Mouse (Mus musculus): ENCODE measurements at regions not wholly inside any gene's neighbourhood (a gene's known extent, or its start where the extent isn't known, plus 50 kb on each side); places are given as distances from the start of the nearest gene placed in this dataset.

GRCm38 (mm10) chr10:99511514-99512237 is 247.8 kb downstream of the Csl start:
- Histone ChIP-seq H3K27ac (no peak overlapping the region), H3K4me3 (replicated peaks) (no peak overlapping the region), H3K9ac (no peak overlapping the region), H3K9me3 (replicated peaks) (no peaks in the 10 kb centered on the region), H3K27me3 (no peaks in the 10 kb centered on the region), H3K36me3 (no peaks in the 10 kb centered on the region), H3K4me1 (replicated peaks) (no peaks in the 10 kb centered on the region), H3K4me2 (no peak overlapping the region)
- ATAC-seq (ENCODE audit: low read depth), result no peak
- no peak for DNase-seq
- 70% methylated on average over 17 of the region's 17 CpGs for WGBS (ENCODE audit: insufficient replicate concordance)

DNA sequence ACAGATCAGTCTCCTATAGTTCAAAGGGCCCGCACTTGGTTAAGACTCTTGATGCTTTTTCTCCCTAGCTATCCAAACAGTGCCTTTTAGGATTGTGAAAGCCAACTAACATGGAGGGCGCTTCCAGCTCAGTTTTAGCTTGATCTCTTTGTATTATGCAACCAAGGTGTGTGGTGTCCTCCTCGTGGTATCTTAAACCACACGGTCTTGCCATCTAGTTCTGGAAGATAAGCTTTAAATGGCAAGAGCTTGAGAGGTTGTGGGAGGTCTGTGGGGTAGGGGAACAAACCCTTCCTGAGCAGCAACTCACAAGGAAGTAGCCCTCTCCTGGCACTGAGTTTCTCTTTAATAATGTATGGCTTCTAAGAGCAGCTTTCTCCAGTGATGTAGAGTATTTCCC is 241.5 kb downstream of the Csl start:
- WGBS (ENCODE audit: insufficient replicate concordance), result 34% methylated on average over 4 of the region's 4 CpGs
- ATAC-seq (ENCODE audit: low read depth) (no peak), DNase-seq (no peak)
- Histone ChIP-seq H3K36me3 (no peaks in the 10 kb centered on the region), H3K4me1 (replicated peaks) (no peaks in the 10 kb centered on the region), H3K27ac (no peak overlapping the region), H3K9ac (no peak overlapping the region), H3K4me3 (replicated peaks) (no peak overlapping the region), H3K4me2 (no peak overlapping the region), H3K9me3 (replicated peaks) (no peaks in the 10 kb centered on the region), H3K27me3 (no peaks in the 10 kb centered on the region)

DNA sequence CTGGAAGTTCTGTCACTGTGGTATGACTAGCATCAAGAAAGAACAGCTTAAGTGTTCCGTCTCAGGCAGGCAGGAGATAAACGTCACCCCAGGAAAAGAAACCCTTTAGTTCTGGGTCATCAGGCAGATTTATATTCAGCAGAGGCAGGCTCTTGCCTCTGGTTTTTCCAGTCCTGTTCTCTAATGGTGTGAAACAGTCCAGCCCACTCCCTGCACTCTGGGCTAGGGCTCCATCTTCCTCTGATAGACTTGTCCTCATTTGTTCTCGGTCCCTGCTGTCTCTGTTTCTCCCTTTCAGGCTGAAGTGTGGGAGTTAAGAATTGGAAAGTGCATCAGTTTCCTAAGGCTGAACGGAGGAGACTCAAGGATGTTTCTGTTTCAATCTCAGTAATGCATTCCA is 240.0 kb downstream of the Csl start:
- Histone ChIP-seq H3K9me3 (replicated peaks) (no peaks in the 10 kb centered on the region), H3K4me3 (replicated peaks) (no peak overlapping the region), H3K4me1 (replicated peaks) (no peaks in the 10 kb centered on the region), H3K27me3 (no peaks in the 10 kb centered on the region), H3K9ac (no peak overlapping the region), H3K27ac (no peak overlapping the region), H3K4me2 (no peak overlapping the region), H3K36me3 (no peaks in the 10 kb centered on the region)
- DNase-seq, result no peak
- ATAC-seq (ENCODE audit: low read depth), result no peak
- WGBS (ENCODE audit: insufficient replicate concordance), result 61% methylated on average over 4 of the region's 4 CpGs

GRCm38 (mm10) chr10:99523817-99524216 is 235.6 kb downstream of the Csl start:
- no peaks in the 10 kb centered on the region for H3K4me1 ChIP-seq (replicated peaks)
- no peaks in the 10 kb centered on the region for H3K9me3 ChIP-seq (replicated peaks)
- H3K27me3 ChIP-seq, result no peaks in the 10 kb centered on the region
- 73% methylated on average over 5 of the region's 5 CpGs for WGBS (ENCODE audit: insufficient replicate concordance)
- H3K9ac ChIP-seq, result no peak overlapping the region
- H3K4me2 ChIP-seq, result no peak overlapping the region
- DNase-seq (no peak), ATAC-seq (ENCODE audit: low read depth) (no peak)
- no peak overlapping the region for H3K4me3 ChIP-seq (replicated peaks)
- no peak overlapping the region for H3K27ac ChIP-seq
- no peaks in the 10 kb centered on the region for H3K36me3 ChIP-seq

- no peak overlapping the region; the same call in 1 of the 2 replicates for H3K27ac ChIP-seq
- H3K27me3 ChIP-seq, result no peaks in the 10 kb centered on the region
- H3K4me2 ChIP-seq, result no peak overlapping the region
- H3K4me3 ChIP-seq (replicated peaks), result no peak overlapping the region
- no peaks in the 10 kb centered on the region for H3K36me3 ChIP-seq
- no peak overlapping the region for H3K9ac ChIP-seq
- 44% methylated on average over 20 of the region's 20 CpGs for WGBS (ENCODE audit: insufficient replicate concordance)
- ATAC-seq (ENCODE audit: low read depth) (no peak), DNase-seq (no peak)
- no peaks in the 10 kb centered on the region for H3K9me3 ChIP-seq (replicated peaks)
- H3K4me1 ChIP-seq (replicated peaks), result no peaks in the 10 kb centered on the region
Measured at GRCm38 (mm10) chr10:99524273-99525212, 234.9 kb downstream of the Csl start.

DNA sequence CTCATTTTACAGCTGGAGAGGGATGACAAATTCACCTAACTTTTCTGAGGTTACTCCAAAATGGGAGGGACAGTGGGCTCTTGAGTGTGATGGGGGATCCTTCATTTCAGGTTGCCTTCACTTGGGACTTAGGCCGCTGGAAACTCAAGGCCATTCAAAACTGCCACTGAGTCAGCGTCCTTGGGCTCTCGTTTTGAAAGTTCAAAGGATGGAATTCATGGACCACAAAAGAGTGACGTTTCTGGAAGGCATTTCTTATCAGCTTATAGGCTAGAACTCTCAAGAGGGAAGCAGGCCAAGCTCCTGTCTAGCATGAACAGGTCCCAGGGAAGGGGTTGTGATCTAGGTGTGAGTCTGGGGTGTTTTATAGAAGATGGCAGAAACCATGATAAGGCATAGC is 233.3 kb downstream of the Csl start:
- Histone ChIP-seq H3K27ac (no peak overlapping the region), H3K4me3 (replicated peaks) (no peak overlapping the region), H3K36me3 (no peaks in the 10 kb centered on the region), H3K4me2 (no peak overlapping the region), H3K9me3 (replicated peaks) (no peaks in the 10 kb centered on the region), H3K27me3 (no peaks in the 10 kb centered on the region), H3K9ac (no peak overlapping the region), H3K4me1 (replicated peaks) (no peaks in the 10 kb centered on the region)
- WGBS (ENCODE audit: insufficient replicate concordance), result 72% methylated on average over 4 of the region's 4 CpGs
- ATAC-seq (ENCODE audit: low read depth) (no peak), DNase-seq (no peak)

GRCm38 (mm10) chr10:99526561-99526960 is 232.9 kb downstream of the Csl start:
- WGBS (ENCODE audit: insufficient replicate concordance), result 67% methylated on average over 5 of the region's 5 CpGs
- no peak for DNase-seq
- H3K36me3 ChIP-seq, result no peaks in the 10 kb centered on the region
- H3K27me3 ChIP-seq, result no peaks in the 10 kb centered on the region
- no peak for ATAC-seq (ENCODE audit: low read depth)
- no peaks in the 10 kb centered on the region for H3K9me3 ChIP-seq (replicated peaks)
- no peak overlapping the region for H3K4me3 ChIP-seq (replicated peaks)
- H3K4me1 ChIP-seq (replicated peaks), result no peaks in the 10 kb centered on the region
- no peak overlapping the region for H3K9ac ChIP-seq
- no peak overlapping the region for H3K4me2 ChIP-seq
- no peak overlapping the region for H3K27ac ChIP-seq

DNA sequence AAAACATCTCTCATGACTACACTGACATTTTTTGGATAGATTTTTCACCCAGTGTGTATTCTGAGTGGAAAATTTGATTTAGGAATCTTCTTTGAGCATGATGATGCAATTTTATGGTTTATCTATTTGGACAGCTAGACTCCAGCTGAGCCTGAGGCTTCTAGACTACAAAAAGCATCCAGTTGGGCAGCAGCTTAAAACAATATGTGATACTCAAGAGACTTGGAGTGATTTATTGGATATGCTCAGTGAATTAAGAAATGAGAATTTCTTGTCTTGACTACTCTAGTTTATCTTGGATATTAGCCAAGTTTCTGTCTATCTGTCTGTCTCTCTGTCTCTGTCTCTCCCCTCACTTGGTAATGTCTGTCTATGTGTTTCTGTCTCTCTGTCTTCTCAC is 228.4 kb downstream of the Csl start:
- H3K27ac ChIP-seq, result no peak overlapping the region

GRCm38 (mm10) chr10:99531556-99531955 is 227.9 kb downstream of the Csl start:
- DNase-seq, result no peak
- Histone ChIP-seq H3K27me3 (no peaks in the 10 kb centered on the region), H3K4me3 (replicated peaks) (no peak overlapping the region), H3K4me2 (no peak overlapping the region), H3K27ac (no peak overlapping the region), H3K9me3 (replicated peaks) (no peaks in the 10 kb centered on the region), H3K4me1 (replicated peaks) (no peaks in the 10 kb centered on the region), H3K9ac (no peak overlapping the region), H3K36me3 (no peaks in the 10 kb centered on the region)
- no peak for ATAC-seq (ENCODE audit: low read depth)

More for the DNA sequence above, 228.4 kb downstream of the Csl start:
- Histone ChIP-seq H3K9ac (no peak overlapping the region), H3K4me1 (replicated peaks) (no peaks in the 10 kb centered on the region), H3K27me3 (no peaks in the 10 kb centered on the region), H3K36me3 (no peaks in the 10 kb centered on the region), H3K4me3 (replicated peaks) (no peak overlapping the region), H3K9me3 (replicated peaks) (no peaks in the 10 kb centered on the region), H3K4me2 (no peak overlapping the region)
- DNase-seq, result no peak
- ATAC-seq (ENCODE audit: low read depth), result no peak

GRCm38 (mm10) chr10:99531992-99532391 is 227.5 kb downstream of the Csl start:
- no peak overlapping the region for H3K4me2 ChIP-seq
- no peak overlapping the region for H3K4me3 ChIP-seq (replicated peaks)
- DNase-seq (no peak), ATAC-seq (ENCODE audit: low read depth) (no peak)
- H3K4me1 ChIP-seq (replicated peaks), result no peaks in the 10 kb centered on the region
- H3K9me3 ChIP-seq (replicated peaks), result no peaks in the 10 kb centered on the region
- H3K27me3 ChIP-seq, result no peaks in the 10 kb centered on the region
- H3K27ac ChIP-seq, result no peak overlapping the region
- H3K9ac ChIP-seq, result no peak overlapping the region
- WGBS (ENCODE audit: insufficient replicate concordance), result 51% methylated on average over 7 of the region's 7 CpGs
- H3K36me3 ChIP-seq, result no peaks in the 10 kb centered on the region

GRCm38 (mm10) chr10:99532697-99533119 is 226.8 kb downstream of the Csl start:
- no peak overlapping the region for H3K4me3 ChIP-seq (replicated peaks)
- no peaks in the 10 kb centered on the region for H3K36me3 ChIP-seq
- no peaks in the 10 kb centered on the region for H3K27me3 ChIP-seq
- H3K27ac ChIP-seq, result no peak overlapping the region
- H3K4me2 ChIP-seq, result no peak overlapping the region
- WGBS (ENCODE audit: insufficient replicate concordance), result 53% methylated on average over 3 of the region's 3 CpGs
- DNase-seq (no peak), ATAC-seq (ENCODE audit: low read depth) (no peak)
- H3K4me1 ChIP-seq (replicated peaks), result no peaks in the 10 kb centered on the region
- H3K9me3 ChIP-seq (replicated peaks), result no peaks in the 10 kb centered on the region
- no peak overlapping the region for H3K9ac ChIP-seq

DNA sequence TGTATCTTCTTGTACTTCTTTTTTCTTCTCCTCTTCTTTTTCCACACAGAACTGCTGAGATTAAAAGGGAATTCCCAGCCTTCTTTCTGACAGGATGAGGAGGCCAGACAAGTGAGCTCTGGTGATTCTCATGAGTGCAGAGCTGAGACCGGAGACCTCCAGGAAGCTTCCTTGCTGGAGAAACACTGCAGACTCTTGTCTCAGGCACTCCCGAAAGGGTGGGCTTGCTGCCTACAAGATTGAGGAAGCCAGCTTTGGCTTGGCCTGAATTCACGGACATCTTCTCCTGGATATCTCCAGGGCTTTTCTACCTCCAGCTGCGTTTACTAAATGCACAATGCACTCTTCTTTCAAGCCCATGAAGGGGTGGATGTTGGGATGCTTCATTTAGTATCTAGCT is 226.0 kb downstream of the Csl start:
- no peak overlapping the region for H3K4me3 ChIP-seq (replicated peaks)
- no peaks in the 10 kb centered on the region for H3K27me3 ChIP-seq
- no peaks in the 10 kb centered on the region for H3K9me3 ChIP-seq (replicated peaks)
- ATAC-seq (ENCODE audit: low read depth) (no peak), DNase-seq (no peak)
- H3K9ac ChIP-seq, result no peak overlapping the region
- no peaks in the 10 kb centered on the region for H3K4me1 ChIP-seq (replicated peaks)
- no peak overlapping the region for H3K4me2 ChIP-seq
- H3K36me3 ChIP-seq, result no peaks in the 10 kb centered on the region
- WGBS (ENCODE audit: insufficient replicate concordance), result 56% methylated on average over 4 of the region's 4 CpGs
- no peak overlapping the region for H3K27ac ChIP-seq

All from liver, embryonic 13.5 days (tissue).